11 mouse cellular contexts compared by ENCODE assay signal in genomic region chr5:142703569-142703968, GRCm38 (mm10). TPM values are rescaled to one million over a fixed set of nuclear protein-coding genes. Genes with fewer than 3 reads are reported as not detected.
DNase-seq lines count a peak whose midpoint lies in the region; ATAC-seq and TF ChIP-seq lines count a peak whose summit lies in the region.
"Had no signal": no experiment of that assay in that cellular context is flagged by ENCODE, and none has a peak within 500 bp of the region (broad histone marks: within the 10 kb centered on the region; RNA-seq: fewer than 3 reads in every experiment).

No protein-coding gene starts in this region.

- peak; percentile 86 for DNase-seq in brain, adult 2 months (ENCODE audit: low read depth, low spot score)
- DNase-seq in cerebellum, adult 11-12 months = peak; percentile 86
- DNase-seq in forebrain, postnatal 0 days = peak; percentile 60
- peak; percentile 67 for DNase-seq in midbrain, embryonic 14.5 days
- no peak for DNase-seq in natural killer cell, adult 2 months (ENCODE audit: low spot score in 2 of 2)
- no peak for DNase-seq in T-cell, adult 2 months (ENCODE audit: low spot score)
- no peak for DNase-seq in testis, postnatal 14 days (ENCODE audit: low spot score)

- H3K4me2 ChIP-seq in forebrain, postnatal 0 days (ENCODE audit: low read depth) = peak overlapping the region; percentile 92
- peak overlapping the region; percentile 90 for H3K4me2 ChIP-seq in midbrain, embryonic 14.5 days (ENCODE audit: low read length)
- H3K4me2 ChIP-seq in kidney, embryonic 14.5 days (replicated peaks; ENCODE audit: low read depth, low read length) = no peak overlapping the region

- ATAC-seq in forebrain, postnatal 0 days = peak; percentile 10; the same call in 1 of the 2 replicates
- ATAC-seq in midbrain, embryonic 14.5 days (ENCODE audit: low FRiP score, low TSS enrichment) = no peak
- ATAC-seq in kidney, embryonic 14.5 days (ENCODE audit: low FRiP score, low TSS enrichment) = no peak
- ATAC-seq: liver, postnatal 0 days had no signal

- 38% methylated on average over 10 of the region's 10 CpGs for WGBS in forebrain, postnatal 0 days
- WGBS in midbrain, embryonic 14.5 days = 67% methylated on average over 10 of the region's 10 CpGs
- WGBS in kidney, embryonic 14.5 days = 87% methylated on average over 10 of the region's 10 CpGs

- H3K9me3 ChIP-seq in forebrain, postnatal 0 days (ENCODE audit: low read length) = no peaks in the 10 kb centered on the region
- no peaks in the 10 kb centered on the region for H3K9me3 ChIP-seq in midbrain, embryonic 14.5 days (ENCODE audit: control insufficient read depth, low read length)
- H3K9me3 ChIP-seq in kidney, embryonic 14.5 days (ENCODE audit: control insufficient read depth, low read length) = no peaks in the 10 kb centered on the region
- H3K9me3 ChIP-seq: embryonic facial prominence, embryonic 13.5 days had no signal

- peak overlapping the region; percentile 95 for H3K4me3 ChIP-seq in forebrain, postnatal 0 days (ENCODE audit: low read depth, low read length)
- H3K4me3 ChIP-seq in midbrain, embryonic 14.5 days (replicated peaks; ENCODE audit: low read depth, low read length) = peak overlapping the region; percentile 83
- no peak overlapping the region for H3K4me3 ChIP-seq in kidney, embryonic 14.5 days (ENCODE audit: low read length)

- H3K27me3 ChIP-seq in forebrain, postnatal 0 days (ENCODE audit: insufficient read depth, low read length) = no peaks in the 10 kb centered on the region
- H3K27me3 ChIP-seq in midbrain, embryonic 14.5 days (ENCODE audit: control insufficient read depth, insufficient read depth, low read length) = no peaks in the 10 kb centered on the region
- 0 out of 2 replicates have a peak, but pooled peaks cover 16% of the 10 kb centered on the region for H3K27me3 ChIP-seq in kidney, embryonic 14.5 days (ENCODE audit: control insufficient read depth, insufficient read depth, low read length)

- TF ChIP-seq CTCF in forebrain, postnatal 0 days (IDR thresholded peaks at IDR 0.05; ENCODE audit: low read depth) = no peak

- no peak overlapping the region for H3K27ac ChIP-seq in forebrain, postnatal 0 days (ENCODE audit: low read depth, low read length)
- no peak overlapping the region for H3K27ac ChIP-seq in midbrain, embryonic 14.5 days (replicated peaks; ENCODE audit: low read depth, low read length)
- no peak overlapping the region for H3K27ac ChIP-seq in kidney, embryonic 14.5 days (ENCODE audit: low read depth, low read length)
- H3K27ac ChIP-seq: embryonic facial prominence, embryonic 13.5 days; left cerebral cortex, adult 2 months had no signal

- peak overlapping the region; percentile 93 for H3K9ac ChIP-seq in forebrain, postnatal 0 days
- H3K9ac ChIP-seq in midbrain, embryonic 14.5 days (replicated peaks; ENCODE audit: low read length) = peak overlapping the region; percentile 94
- H3K9ac ChIP-seq in kidney, embryonic 14.5 days (ENCODE audit: low read depth, low read length) = no peak overlapping the region
- H3K9ac ChIP-seq: embryonic facial prominence, embryonic 13.5 days; liver, postnatal 0 days had no signal

- peaks cover 25% of the 10 kb centered on the region for H3K36me3 ChIP-seq in forebrain, postnatal 0 days (ENCODE audit: insufficient read depth)
- H3K36me3 ChIP-seq in midbrain, embryonic 14.5 days (ENCODE audit: control insufficient read depth, insufficient read depth, low read length) = peaks cover 18% of the 10 kb centered on the region
- H3K36me3 ChIP-seq in kidney, embryonic 14.5 days (ENCODE audit: control insufficient read depth, insufficient read depth, low read length) = no peaks in the 10 kb centered on the region

- H3K4me1 ChIP-seq in forebrain, postnatal 0 days (ENCODE audit: insufficient read depth) = peaks cover 14% of the 10 kb centered on the region; the same call in 1 of the 2 replicates
- peaks cover 15% of the 10 kb centered on the region for H3K4me1 ChIP-seq in midbrain, embryonic 14.5 days (ENCODE audit: control insufficient read depth, insufficient read depth, low read length)
- peaks cover 7% of the 10 kb centered on the region; the same call in 1 of the 2 replicates for H3K4me1 ChIP-seq in kidney, embryonic 14.5 days (ENCODE audit: control insufficient read depth, insufficient read depth, low read length)

RNA-seq across cellular contexts. Expression of gene Slc29a4, which starts 11.3 kb away (rescaled TPM):
- 67.8 and 76.4 TPM in 2 replicates for total RNA-seq in forebrain, postnatal 0 days (2014; rRNA removed)
- polyA plus RNA-seq in forebrain, postnatal 0 days (2015; fragmentation: Nextera tagmentation; extraction: Ambion mirVana) = 104 and 107 TPM in 2 replicates
- 78.0 and 82.6 TPM in 2 replicates for polyA plus RNA-seq in midbrain, embryonic 14.5 days (2014; fragmentation: Nextera tagmentation; extraction: Ambion mirVana)
- 3.6 and 6.0 TPM in 2 replicates for polyA plus RNA-seq in kidney, embryonic 14.5 days (2014; fragmentation: Nextera tagmentation; extraction: Ambion mirVana)

Comparison
In these comparisons a context has a peak if more than half of its experiments do, and no peak if none do; other contexts are left out.
1. DNase-seq: peak in brain, adult 2 months (single experiment), cerebellum, adult 11-12 months (single experiment), forebrain, postnatal 0 days (single experiment) and midbrain, embryonic 14.5 days (single experiment); none in natural killer cell, adult 2 months (0 of 2), T-cell, adult 2 months (single experiment) and testis, postnatal 14 days (single experiment).
2. RNA of gene Slc29a4, which starts 11.3 kb away (polyA plus RNA-seq): 104 to 107 TPM in forebrain, postnatal 0 days and 78.0 to 82.6 TPM in midbrain, embryonic 14.5 days; 3.6 to 6.0 TPM in kidney, embryonic 14.5 days; every median in the first group is over 10 times any median in the second.